Mouse (Mus musculus): ENCODE results near the gene Hsd17b12. TPM values are rescaled to one million over a fixed set of nuclear protein-coding genes. Genes with fewer than 3 reads are reported as not detected.

Gene Hsd17b12
- polyA plus RNA-seq (2015; fragmentation: Nextera tagmentation; extraction: Ambion mirVana) = 122 and 132 TPM in 2 replicates

- peak within 1 kb of the TSS; percentile 92 for H3K27ac ChIP-seq (replicated peaks)
- H3K9ac ChIP-seq = peak within 1 kb of the TSS; percentile 92
- peaks cover 3% of the 10 kb centered on the region; the same call in 1 of the 2 replicates for H3K27me3 ChIP-seq
- H3K9me3 ChIP-seq = no peaks in the 10 kb centered on the region
- peaks cover 30% of the 10 kb centered on the region for H3K4me1 ChIP-seq (replicated peaks)
- H3K36me3 ChIP-seq = no peaks in the 10 kb centered on the region
- peak; percentile 100 for ATAC-seq (ENCODE audit: low read depth)
- H3K4me3 ChIP-seq = peak within 1 kb of the TSS; percentile 85
- WGBS = under 1% methylated on average over 69 of the region's 69 CpGs
- H3K4me2 ChIP-seq = peak within 1 kb of the TSS; percentile 71
These were observed at the start of gene Hsd17b12 for GRCm38 (mm10) chr2:94157592-94158519. Hsd17b12 (minus strand) TSS chr2:94157964.

GRCm38 (mm10) chr2:94184906-94185305, 27.1 kb upstream of the Hsd17b12 start:
- Histone ChIP-seq H3K4me2 (no peak overlapping the region), H3K9me3 (no peaks in the 10 kb centered on the region), H3K4me1 (replicated peaks) (peaks cover 4% of the 10 kb centered on the region; the same call in 1 of the 2 replicates), H3K36me3 (no peaks in the 10 kb centered on the region), H3K9ac (no peak overlapping the region), H3K27me3 (no peaks in the 10 kb centered on the region), H3K27ac (replicated peaks) (no peak overlapping the region), H3K4me3 (no peak overlapping the region)
- no peak for ATAC-seq (ENCODE audit: low read depth)
- 86% methylated on average over 2 of the region's 2 CpGs for WGBS

GRCm38 (mm10) chr2:94184142-94184541, 26.4 kb upstream of the Hsd17b12 start:
- H3K9ac ChIP-seq = no peak overlapping the region
- no peak for ATAC-seq (ENCODE audit: low read depth)
- H3K4me2 ChIP-seq = no peak overlapping the region
- no peaks in the 10 kb centered on the region for H3K9me3 ChIP-seq
- H3K4me1 ChIP-seq (replicated peaks) = peaks cover 4% of the 10 kb centered on the region; the same call in 1 of the 2 replicates
- H3K4me3 ChIP-seq = no peak overlapping the region
- H3K27ac ChIP-seq (replicated peaks) = no peak overlapping the region
- 5% methylated on average over 6 of the region's 6 CpGs for WGBS
- no peaks in the 10 kb centered on the region for H3K27me3 ChIP-seq
- H3K36me3 ChIP-seq = no peaks in the 10 kb centered on the region

GRCm38 (mm10) chr2:94179030-94179407, 21.3 kb upstream of the Hsd17b12 start:
- H3K27me3 ChIP-seq = no peaks in the 10 kb centered on the region
- peaks cover 13% of the 10 kb centered on the region for H3K4me1 ChIP-seq (replicated peaks)
- no peak overlapping the region for H3K27ac ChIP-seq (replicated peaks)
- no peaks in the 10 kb centered on the region for H3K36me3 ChIP-seq
- WGBS = under 1% methylated on average over 3 of the region's 3 CpGs
- H3K9ac ChIP-seq = peak overlapping the region; percentile 91; the same call in 1 of the 2 replicates
- no peaks in the 10 kb centered on the region for H3K9me3 ChIP-seq
- ATAC-seq (ENCODE audit: low read depth) = peak; percentile 71
- peak overlapping the region; percentile 95 for H3K4me3 ChIP-seq
- peak overlapping the region; percentile 84 for H3K4me2 ChIP-seq

GRCm38 (mm10) chr2:94178321-94179029, 20.7 kb upstream of the Hsd17b12 start:
- WGBS = 1% methylated on average over 22 of the region's 22 CpGs
- ATAC-seq (ENCODE audit: low read depth) = peak; percentile 99
- Histone ChIP-seq H3K9ac (peak overlapping the region; percentile 91), H3K9me3 (no peaks in the 10 kb centered on the region), H3K27me3 (no peaks in the 10 kb centered on the region), H3K4me2 (peak overlapping the region; percentile 84), H3K4me1 (replicated peaks) (peaks cover 13% of the 10 kb centered on the region), H3K27ac (replicated peaks) (peak overlapping the region; percentile 54; the same call in 1 of the 2 replicates), H3K4me3 (peak overlapping the region; percentile 95), H3K36me3 (no peaks in the 10 kb centered on the region)

GRCm38 (mm10) chr2:94177294-94177693, 19.5 kb upstream of the Hsd17b12 start:
- no peak overlapping the region for H3K27ac ChIP-seq (replicated peaks)
- no peaks in the 10 kb centered on the region for H3K27me3 ChIP-seq
- H3K9ac ChIP-seq = no peak overlapping the region
- H3K4me3 ChIP-seq = no peak overlapping the region; the same call in 1 of the 2 replicates
- H3K36me3 ChIP-seq = no peaks in the 10 kb centered on the region
- WGBS = 84% methylated on average over 6 of the region's 6 CpGs
- peak overlapping the region; percentile 84 for H3K4me2 ChIP-seq
- H3K4me1 ChIP-seq (replicated peaks) = peaks cover 13% of the 10 kb centered on the region
- no peak for ATAC-seq (ENCODE audit: low read depth)
- H3K9me3 ChIP-seq = no peaks in the 10 kb centered on the region

GRCm38 (mm10) chr2:94176381-94176780, 18.6 kb upstream of the Hsd17b12 start:
- 90% methylated on average over 3 of the region's 3 CpGs for WGBS
- peaks cover 13% of the 10 kb centered on the region for H3K4me1 ChIP-seq (replicated peaks)
- no peak overlapping the region for H3K4me2 ChIP-seq
- no peak overlapping the region for H3K9ac ChIP-seq
- no peak overlapping the region for H3K4me3 ChIP-seq
- no peaks in the 10 kb centered on the region for H3K27me3 ChIP-seq
- no peaks in the 10 kb centered on the region for H3K9me3 ChIP-seq
- ATAC-seq (ENCODE audit: low read depth) = no peak
- no peak overlapping the region for H3K27ac ChIP-seq (replicated peaks)
- H3K36me3 ChIP-seq = no peaks in the 10 kb centered on the region

GRCm38 (mm10) chr2:94173549-94173948, 15.8 kb upstream of the Hsd17b12 start:
- 92% methylated on average over 13 of the region's 13 CpGs for WGBS
- H3K27me3 ChIP-seq = no peaks in the 10 kb centered on the region
- H3K4me2 ChIP-seq = no peak overlapping the region
- H3K9ac ChIP-seq = no peak overlapping the region
- no peaks in the 10 kb centered on the region for H3K36me3 ChIP-seq
- ATAC-seq (ENCODE audit: low read depth) = no peak
- no peak overlapping the region for H3K27ac ChIP-seq (replicated peaks)
- H3K4me1 ChIP-seq (replicated peaks) = peaks cover 13% of the 10 kb centered on the region
- no peaks in the 10 kb centered on the region for H3K9me3 ChIP-seq
- H3K4me3 ChIP-seq = no peak overlapping the region

- H3K4me3 ChIP-seq = no peak overlapping the region
- no peaks in the 10 kb centered on the region; the same call in 1 of the 2 replicates for H3K4me1 ChIP-seq (replicated peaks)
- no peak overlapping the region for H3K9ac ChIP-seq
- H3K27ac ChIP-seq (replicated peaks) = no peak overlapping the region
- H3K36me3 ChIP-seq = no peaks in the 10 kb centered on the region
- peaks cover 3% of the 10 kb centered on the region; the same call in 1 of the 2 replicates for H3K27me3 ChIP-seq
- H3K9me3 ChIP-seq = no peaks in the 10 kb centered on the region
- no peak overlapping the region for H3K4me2 ChIP-seq
- 53% methylated on average over 2 of the region's 2 CpGs for WGBS
- ATAC-seq (ENCODE audit: low read depth) = no peak
These were observed 5.4 kb upstream of the Hsd17b12 start for GRCm38 (mm10) chr2:94163207-94163606.

- Histone ChIP-seq H3K36me3 (no peaks in the 10 kb centered on the region), H3K4me3 (no peak overlapping the region), H3K9me3 (no peaks in the 10 kb centered on the region), H3K4me1 (replicated peaks) (no peaks in the 10 kb centered on the region; the same call in 1 of the 2 replicates), H3K27ac (replicated peaks) (no peak overlapping the region), H3K27me3 (peaks cover 3% of the 10 kb centered on the region; the same call in 1 of the 2 replicates), H3K4me2 (no peak overlapping the region), H3K9ac (no peak overlapping the region)
- ATAC-seq (ENCODE audit: low read depth) = no peak
- 73% methylated on average over 6 of the region's 6 CpGs for WGBS
These were observed 4.4 kb upstream of the Hsd17b12 start for GRCm38 (mm10) chr2:94162141-94162540.

GRCm38 (mm10) chr2:94158520-94158884, 738 bp upstream of the Hsd17b12 start:
- Histone ChIP-seq H3K4me2 (peak overlapping the region; percentile 56), H3K27me3 (peaks cover 3% of the 10 kb centered on the region; the same call in 1 of the 2 replicates), H3K9me3 (no peaks in the 10 kb centered on the region), H3K4me3 (peak overlapping the region; percentile 41), H3K27ac (replicated peaks) (peak overlapping the region; percentile 71), H3K9ac (peak overlapping the region; percentile 56), H3K36me3 (no peaks in the 10 kb centered on the region), H3K4me1 (replicated peaks) (peaks cover 26% of the 10 kb centered on the region)
- ATAC-seq (ENCODE audit: low read depth) = 0 out of 2 replicates have a peak, but pooled peaks have one; percentile 1
- 21% methylated on average over 4 of the region's 4 CpGs for WGBS

- peak overlapping the region; percentile 71 for H3K4me2 ChIP-seq
- peak overlapping the region; percentile 92 for H3K27ac ChIP-seq (replicated peaks)
- H3K36me3 ChIP-seq = no peaks in the 10 kb centered on the region
- H3K9ac ChIP-seq = peak overlapping the region; percentile 92
- H3K4me3 ChIP-seq = peak overlapping the region; percentile 85
- peaks cover 3% of the 10 kb centered on the region; the same call in 1 of the 2 replicates for H3K27me3 ChIP-seq
- WGBS = 3% methylated on average over 10 of the region's 10 CpGs
- peaks cover 38% of the 10 kb centered on the region for H3K4me1 ChIP-seq (replicated peaks)
- no peak for ATAC-seq (ENCODE audit: low read depth)
- no peaks in the 10 kb centered on the region for H3K9me3 ChIP-seq
These were observed 713 bp downstream of the Hsd17b12 start for GRCm38 (mm10) chr2:94157051-94157450.

All from neural tube, embryonic 13.5 days (tissue).